Mouse (Mus musculus) embryonic facial prominence, embryonic 11.5 days (tissue): Measurements from ENCODE around the gene Snx29. TPM values are rescaled to one million over a fixed set of nuclear protein-coding genes. Genes with fewer than 3 reads are reported as not detected.
"Not testable (repeated sequence)": the region's sequence is repeated elsewhere in the genome, so short reads cannot be mapped to it uniquely, and the experiment has no call there.

Experiments used
- ATAC-seq: fragments of 200-750 bp; cut with Nextera tagmentation; replicated peaks from 2 replicates; pipeline ENCODE4 v1.8.0; 2017; ENCODE audit warnings: low read depth; ENCODE audit not compliant: insufficient number of reproducible peaks, low FRiP score, low TSS enrichment
- DNase-seq: peaks from one replicate; pipeline ENCODE4 v3.0.0-alpha.2; 2015; ENCODE audit warnings: low spot score
- H3K27ac ChIP-seq: fragments of 300-500 bp; sonication (generic); replicated peaks from 2 replicates; pipeline ENCODE4 v1.5.1; 2014; ENCODE audit warnings: mild to moderate bottlenecking, low read depth, low read length, control low read depth
- H3K27me3 ChIP-seq: fragments of 300-500 bp; sonication (generic); 2 replicates; pipeline ENCODE4 v1.6.1; 2014; ENCODE audit warnings: mild to moderate bottlenecking, low read length, moderate library complexity, mixed read lengths; ENCODE audit not compliant: control insufficient read depth, insufficient read depth
- H3K36me3 ChIP-seq: fragments of 300-500 bp; sonication (generic); replicated peaks from 2 replicates; pipeline ENCODE4 v1.6.1; 2014; ENCODE audit warnings: low read depth, mild to moderate bottlenecking, low read length, moderate library complexity, mixed read lengths; ENCODE audit not compliant: control insufficient read depth, insufficient read depth
- H3K4me1 ChIP-seq: fragments of 300-500 bp; sonication (generic); 2 replicates; pipeline ENCODE4 v1.6.1; 2014; ENCODE audit warnings: low read length, mixed read lengths; ENCODE audit not compliant: control insufficient read depth, insufficient read depth
- H3K4me2 ChIP-seq: fragments of 300-500 bp; sonication (generic); 2 replicates; pipeline ENCODE4 v1.6.1; 2014; ENCODE audit warnings: low read depth, mild to moderate bottlenecking, control low read depth, low read length, moderate library complexity
- H3K4me3 ChIP-seq: fragments of 300-500 bp; sonication (generic); 2 replicates; pipeline ENCODE4 v1.5.1; 2014; ENCODE audit warnings: low read depth, low read length, control low read depth
- H3K9ac ChIP-seq: fragments of 300-500 bp; sonication (generic); replicated peaks from 2 replicates; pipeline ENCODE4 v1.6.1; 2014; ENCODE audit warnings: mild to moderate bottlenecking, control low read depth, low read length
- H3K9me3 ChIP-seq: fragments of 300-500 bp; sonication (generic); replicated peaks from 2 replicates; pipeline ENCODE4 v1.6.1; 2016; ENCODE audit warnings: mild to moderate bottlenecking, low read length, inconsistent platforms, mixed read lengths; ENCODE audit not compliant: control insufficient read depth
- WGBS: fragments of 180-500 bp; shearing (Covaris S2); extraction: QIAGEN DNeasy Blood & Tissue Kit; methylation state at CpG from one replicate; pipeline ENCODE4 v1.1.7; 2014; 5-methylcytosine and 5-hydroxymethylcytosine counted together
- polyA plus RNA-seq: library from polyadenylated mRNA; unstranded; fragments of >200 nt; fragmentation: Nextera tagmentation; extraction: Ambion mirVana; gene quantifications from 2 replicates; pipeline ENCODE4 v1.2.1, GENCODE M21; 2014

Snx29 gene
- polyA plus RNA-seq, 1 experiment from 2014 or later: 7.0 TPM

- Histone ChIP-seq H3K9ac (no peak overlapping the region), H3K27me3 (no peaks in the 10 kb centered on the region), H3K4me3 (no peak overlapping the region), H3K27ac (no peak overlapping the region), H3K9me3 (no peaks in the 10 kb centered on the region), H3K4me1 (no peaks in the 10 kb centered on the region), H3K36me3 (no peaks in the 10 kb centered on the region), H3K4me2 (no peak overlapping the region)
- WGBS: 84% methylated on average over 1 of the region's 1 CpGs
- no peak for ATAC-seq
- no peak for DNase-seq
These were observed 121.9 kb downstream of the Snx29 start for GRCm38 (mm10) chr16:11444626-11445025.

GRCm38 (mm10) chr16:11446977-11447376 lies 124.3 kb downstream of the Snx29 start:
- 94% methylated on average over 4 of the region's 4 CpGs for WGBS
- no peak for ATAC-seq

GRCm38 (mm10) chr16:11447905-11448304 lies 125.2 kb downstream of the Snx29 start:
- Histone ChIP-seq H3K9me3 (no peaks in the 10 kb centered on the region), H3K27me3 (no peaks in the 10 kb centered on the region), H3K9ac (no peak overlapping the region), H3K27ac (no peak overlapping the region), H3K4me1 (no peaks in the 10 kb centered on the region), H3K4me3 (no peak overlapping the region), H3K36me3 (no peaks in the 10 kb centered on the region), H3K4me2 (no peak overlapping the region)
- WGBS: 89% methylated on average over 5 of the region's 5 CpGs
- DNase-seq (no peak), ATAC-seq (no peak)

More at GRCm38 (mm10) chr16:11446977-11447376, 124.3 kb downstream of the Snx29 start:
- no peak overlapping the region for H3K27ac ChIP-seq
- H3K4me1 ChIP-seq: no peaks in the 10 kb centered on the region
- no peak overlapping the region for H3K9ac ChIP-seq
- H3K9me3 ChIP-seq: no peaks in the 10 kb centered on the region
- H3K4me3 ChIP-seq: no peak overlapping the region
- no peak for DNase-seq
- H3K27me3 ChIP-seq: no peaks in the 10 kb centered on the region
- no peaks in the 10 kb centered on the region for H3K36me3 ChIP-seq
- no peak overlapping the region for H3K4me2 ChIP-seq

- H3K9ac ChIP-seq, ATAC-seq, H3K4me1 ChIP-seq, H3K4me2 ChIP-seq, H3K27ac ChIP-seq, H3K9me3 ChIP-seq, H3K27me3 ChIP-seq, H3K36me3 ChIP-seq, H3K4me3 ChIP-seq, DNase-seq: not testable (repeated sequence)
- 90% methylated on average over 4 of the region's 4 CpGs for WGBS
These were observed 126.0 kb downstream of the Snx29 start for GRCm38 (mm10) chr16:11448696-11449095.

GRCm38 (mm10) chr16:11449344-11449743 lies 126.6 kb downstream of the Snx29 start:
- 89% methylated on average over 4 of the region's 4 CpGs for WGBS
- Histone ChIP-seq H3K27me3 (no peaks in the 10 kb centered on the region), H3K4me2 (no peak overlapping the region), H3K36me3 (no peaks in the 10 kb centered on the region), H3K4me1 (no peaks in the 10 kb centered on the region), H3K9me3 (no peaks in the 10 kb centered on the region), H3K27ac (no peak overlapping the region), H3K9ac (no peak overlapping the region), H3K4me3 (no peak overlapping the region)
- ATAC-seq (no peak), DNase-seq (no peak)

GRCm38 (mm10) chr16:11450626-11451025 lies 127.9 kb downstream of the Snx29 start:
- Histone ChIP-seq H3K4me1 (no peaks in the 10 kb centered on the region), H3K4me3 (no peak overlapping the region), H3K27me3 (no peaks in the 10 kb centered on the region), H3K9ac (no peak overlapping the region), H3K9me3 (no peaks in the 10 kb centered on the region), H3K4me2 (no peak overlapping the region), H3K36me3 (no peaks in the 10 kb centered on the region), H3K27ac (no peak overlapping the region)
- 78% methylated on average over 4 of the region's 4 CpGs for WGBS
- DNase-seq: no peak
- no peak for ATAC-seq

- Histone ChIP-seq H3K4me2 (no peak overlapping the region), H3K27ac (no peak overlapping the region), H3K9ac (no peak overlapping the region), H3K4me3 (no peak overlapping the region), H3K27me3 (no peaks in the 10 kb centered on the region), H3K4me1 (no peaks in the 10 kb centered on the region), H3K36me3 (no peaks in the 10 kb centered on the region), H3K9me3 (no peaks in the 10 kb centered on the region)
- ATAC-seq (no peak), DNase-seq (no peak)
- 94% methylated on average over 4 of the region's 4 CpGs for WGBS
These were observed 132.2 kb downstream of the Snx29 start for GRCm38 (mm10) chr16:11454871-11455270.

- DNase-seq: no peak
- H3K4me2 ChIP-seq: no peak overlapping the region
- no peak for ATAC-seq
- no peak overlapping the region for H3K27ac ChIP-seq
- no peak overlapping the region for H3K9ac ChIP-seq
- no peaks in the 10 kb centered on the region for H3K4me1 ChIP-seq
- WGBS: 79% methylated on average over 5 of the region's 5 CpGs
- no peaks in the 10 kb centered on the region for H3K27me3 ChIP-seq
- no peak overlapping the region for H3K4me3 ChIP-seq
- no peaks in the 10 kb centered on the region for H3K9me3 ChIP-seq
- no peaks in the 10 kb centered on the region for H3K36me3 ChIP-seq
These were observed 132.9 kb downstream of the Snx29 start for GRCm38 (mm10) chr16:11455545-11456140.
